Mouse (Mus musculus) midbrain, embryonic 16.5 days (tissue): ENCODE results near the gene Defa2. TPM values are rescaled to one million over a fixed set of nuclear protein-coding genes. Genes with fewer than 3 reads are reported as not detected.
"Not testable (repeated sequence)": the region's sequence is repeated elsewhere in the genome, so short reads cannot be mapped to it uniquely, and the experiment has no call there.

Experiments used
- ATAC-seq: fragments of 200-750 bp; cut with Nextera tagmentation; 2 replicates; pipeline ENCODE4 v1.8.0; 2017; ENCODE audit warnings: moderate TSS enrichment
- H3K27ac ChIP-seq: fragments of 300-500 bp; sonication (generic); 2 replicates; pipeline ENCODE4 v1.5.1; 2014; ENCODE audit warnings: mild to moderate bottlenecking, low read length, mixed read lengths
- H3K27me3 ChIP-seq: fragments of 300-500 bp; sonication (generic); 2 replicates; pipeline ENCODE4 v1.6.1; 2014; ENCODE audit warnings: low read depth, low read length, mixed read lengths; ENCODE audit not compliant: control insufficient read depth, insufficient read depth
- H3K36me3 ChIP-seq: fragments of 300-500 bp; sonication (generic); 2 replicates; pipeline ENCODE4 v1.6.1; 2014; ENCODE audit warnings: mild to moderate bottlenecking, low read length, moderate library complexity, mixed read lengths; ENCODE audit not compliant: control insufficient read depth, insufficient read depth
- H3K4me1 ChIP-seq: fragments of 300-500 bp; sonication (generic); 2 replicates; pipeline ENCODE4 v1.6.1; 2014; ENCODE audit warnings: mild to moderate bottlenecking, low read length, mixed read lengths; ENCODE audit not compliant: control insufficient read depth, insufficient read depth
- H3K4me2 ChIP-seq: fragments of 300-500 bp; sonication (generic); 2 replicates; pipeline ENCODE4 v1.6.1; 2014; ENCODE audit warnings: mild to moderate bottlenecking, low read length, mixed read lengths
- H3K4me3 ChIP-seq: fragments of 300-500 bp; sonication (generic); 2 replicates; pipeline ENCODE4 v1.5.1; 2014; ENCODE audit warnings: low read depth, mild to moderate bottlenecking, low read length, moderate library complexity, mixed read lengths
- H3K9ac ChIP-seq: fragments of 300-500 bp; sonication (generic); 2 replicates; pipeline ENCODE4 v1.6.1; 2014; ENCODE audit warnings: low read depth, low read length, mixed read lengths
- H3K9me3 ChIP-seq: fragments of 300-500 bp; sonication (generic); replicated peaks from 2 replicates; pipeline ENCODE4 v1.6.1; 2014; ENCODE audit warnings: mild to moderate bottlenecking, low read length, mixed read lengths; ENCODE audit not compliant: control insufficient read depth, poor library complexity, severe bottlenecking
- WGBS: fragments of 180-500 bp; shearing (Covaris S2); extraction: QIAGEN DNeasy Blood & Tissue Kit; methylation state at CpG from one replicate; pipeline ENCODE4 v1.1.7; 2014; 5-methylcytosine and 5-hydroxymethylcytosine counted together
- polyA plus RNA-seq: library from polyadenylated mRNA; unstranded; fragments of >200 nt; fragmentation: Nextera tagmentation; extraction: Ambion mirVana; gene quantifications from 2 replicates; pipeline ENCODE4 v1.2.1, GENCODE M21; 2015

Gene Defa2
- polyA plus RNA-seq: not detected in 2 replicates

GRCm38 (mm10) chr8:21378215-21378614, at the start of gene Defa2:
Gene Defa2 (plus strand): TSS chr8:21378515.
- not testable (repeated sequence) for ATAC-seq, H3K4me1 ChIP-seq, H3K4me2 ChIP-seq, H3K9me3 ChIP-seq, H3K9ac ChIP-seq, H3K27me3 ChIP-seq, H3K27ac ChIP-seq, H3K4me3 ChIP-seq, H3K36me3 ChIP-seq
- WGBS: no CpG with 5 or more reads among the region's 2 CpGs

GRCm38 (mm10) chr8:21391511-21391910, 13.2 kb downstream of the Defa2 start, which contains the start of gene Defa33:
Gene Defa33 (plus strand): TSS chr8:21391811.
- not testable (repeated sequence) for H3K4me2 ChIP-seq, H3K4me3 ChIP-seq, H3K4me1 ChIP-seq, ATAC-seq, H3K27ac ChIP-seq, H3K27me3 ChIP-seq, H3K9me3 ChIP-seq, H3K36me3 ChIP-seq, H3K9ac ChIP-seq
- WGBS: no CpG with 5 or more reads among the region's 2 CpGs

- WGBS: no CpG with 5 or more reads among the region's 1 CpGs
- not testable (repeated sequence) for ATAC-seq
Observed at GRCm38 (mm10) chr8:21427111-21427510, 48.8 kb downstream of the Defa2 start, which contains the start of gene Defa36. Gene Defa36 (plus strand): TSS chr8:21427411.

More at GRCm38 (mm10) chr8:21427111-21427510, 48.8 kb downstream of the Defa2 start, which contains the start of gene Defa36:
- not testable (repeated sequence) for H3K36me3 ChIP-seq, H3K4me3 ChIP-seq, H3K9ac ChIP-seq, H3K4me1 ChIP-seq, H3K4me2 ChIP-seq, H3K9me3 ChIP-seq, H3K27me3 ChIP-seq, H3K27ac ChIP-seq

Other genes with a start within 250 kb of the Defa2 start
- gene Defa30, start 243.9 kb upstream of the Defa2 start, polyA plus RNA-seq: not detected in 2 replicates
- not detected in 2 replicates for gene Defa22, start 216.2 kb upstream of the Defa2 start, polyA plus RNA-seq
- gene Defa31, start 186.9 kb upstream of the Defa2 start, polyA plus RNA-seq: not detected in 2 replicates
- not detected in 2 replicates for gene Gm15293, start 177.0 kb upstream of the Defa2 start, polyA plus RNA-seq
- not detected in 2 replicates for gene Gm15292, start 128.8 kb upstream of the Defa2 start, polyA plus RNA-seq
- gene Defa27, start 63.0 kb upstream of the Defa2 start, polyA plus RNA-seq: not detected in 2 replicates
- not detected in 2 replicates for gene Defa29, start 51.5 kb upstream of the Defa2 start, polyA plus RNA-seq
- not detected in 2 replicates for gene Defa33, start 13.3 kb downstream of the Defa2 start, polyA plus RNA-seq
- not detected in 2 replicates for gene Defa36, start 48.9 kb downstream of the Defa2 start, polyA plus RNA-seq
- not detected in 2 replicates for gene Gm7849, start 78.0 kb downstream of the Defa2 start, polyA plus RNA-seq
- not detected in 2 replicates for gene Defa20, start 130.7 kb downstream of the Defa2 start, polyA plus RNA-seq
- gene Defa32, start 150.5 kb downstream of the Defa2 start, polyA plus RNA-seq: not detected in 2 replicates
- gene Defa37, start 186.9 kb downstream of the Defa2 start, polyA plus RNA-seq: not detected in 2 replicates
- not detected in 2 replicates for gene Defa28, start 204.5 kb downstream of the Defa2 start, polyA plus RNA-seq
- gene Gm7861, start 216.0 kb downstream of the Defa2 start, polyA plus RNA-seq: not detected in 2 replicates
- gene Defa26, start 239.7 kb downstream of the Defa2 start, polyA plus RNA-seq: not detected in 2 replicates